Comparison of ENCODE assay signal across 14 mouse cellular contexts in genomic region chr7:93060831-93061230, GRCm38 (mm10). TPM values are rescaled to one million over a fixed set of nuclear protein-coding genes. Genes with fewer than 3 reads are reported as not detected.
"Had no signal": no experiment of that assay in that cellular context is flagged by ENCODE, and none has a peak within 500 bp of the region (broad histone marks: within the 10 kb centered on the region; RNA-seq: fewer than 3 reads in every experiment).

No protein-coding gene starts in this region.

- H3K4me2 ChIP-seq: liver, embryonic 11.5 days; liver, embryonic 15.5 days; stomach, embryonic 15.5 days had no signal

- H3K9me3 ChIP-seq: liver, embryonic 15.5 days; stomach, embryonic 15.5 days had no signal

- H3K9ac ChIP-seq: liver, embryonic 15.5 days; stomach, embryonic 15.5 days had no signal

- DNase-seq: kidney, adult 18-20 months; kidney, postnatal 10 days; kidney, postnatal 4 days; lung, adult 2 months; lung, postnatal 36 days; right cerebral cortex, postnatal 4 days; spleen, adult 18-20 months; thymus, postnatal 36 days had no signal

- ATAC-seq: lung, postnatal 0 days had no signal

- H3K27ac ChIP-seq: left cerebral cortex, adult 2 months; liver, embryonic 15.5 days; stomach, embryonic 15.5 days had no signal

- H3K4me3 ChIP-seq: left cerebral cortex, adult 2 months; liver, embryonic 15.5 days; stomach, embryonic 15.5 days had no signal

- H3K4me1 ChIP-seq: liver, embryonic 15.5 days; stomach, embryonic 15.5 days had no signal

- H3K27me3 ChIP-seq: liver, embryonic 15.5 days; stomach, embryonic 15.5 days had no signal

- H3K36me3 ChIP-seq: liver, embryonic 15.5 days; stomach, embryonic 15.5 days had no signal

RNA-seq across cellular contexts. Expression of gene Fam181b, which starts 18.8 kb away (rescaled TPM):
- total RNA-seq: megakaryocyte progenitor cell, adult 5-6 weeks had no signal
- polyA plus RNA-seq: liver, embryonic 15.5 days had no signal
